Mouse (Mus musculus) bone marrow macrophage, adult 2 months (primary cell): Measurements from ENCODE around the gene Usf3.

ENCODE experiments used
- CTCF ChIP-seq: IDR thresholded peaks from 2 replicates; pipeline ENCODE4 v1.5.1; 2012; ENCODE audit warnings: low read depth, mild to moderate bottlenecking, low read length, moderate library complexity
- POLR2A ChIP-seq: IDR thresholded peaks from 2 replicates; pipeline ENCODE4 v1.6.1; 2012; ENCODE audit warnings: mild to moderate bottlenecking, low read depth, low read length, borderline replicate concordance

DNA sequence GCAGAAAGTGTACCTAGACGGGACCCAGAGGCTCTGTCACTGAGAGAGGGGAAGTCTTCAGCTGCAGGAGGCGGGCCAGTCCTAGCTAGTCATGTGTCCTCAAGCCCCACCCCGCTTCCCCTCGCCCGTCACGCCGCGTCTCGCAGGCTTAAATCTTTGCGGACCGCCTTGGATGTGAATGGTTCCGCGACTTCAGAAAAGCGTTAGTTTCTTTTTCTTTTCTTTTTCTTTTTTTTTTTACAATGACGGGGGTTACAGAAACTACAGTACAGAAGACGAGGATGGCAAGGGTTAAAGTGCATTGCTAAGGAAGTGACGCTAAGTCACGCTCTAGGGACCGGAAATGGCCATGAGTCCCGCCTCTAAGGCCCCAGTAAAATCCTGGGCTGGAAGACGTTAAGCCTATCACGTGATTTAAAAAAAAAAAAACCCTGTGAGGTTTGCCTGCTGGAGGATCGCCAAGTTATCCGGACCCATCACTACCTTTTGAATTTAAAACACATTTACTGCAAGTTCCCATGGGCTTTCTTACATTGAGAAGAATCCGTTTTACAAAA, 34.0 kb upstream of the Usf3 start:
- no peak for TF ChIP-seq CTCF
- no peak for TF ChIP-seq POLR2A
